Mouse (Mus musculus) embryo, embryonic 11.5 days (tissue): ENCODE measurements around the gene Gabarapl1.
"Not testable (repeated sequence)": the region's sequence is repeated elsewhere in the genome, so short reads cannot be mapped to it uniquely, and the experiment has no call there.

ENCODE experiments used
- DNase-seq: peaks from one replicate; pipeline ENCODE4 v3.0.0-alpha.2; 2012; ENCODE audit warnings: low read depth, low spot score

The Gabarapl1 gene

DNA sequence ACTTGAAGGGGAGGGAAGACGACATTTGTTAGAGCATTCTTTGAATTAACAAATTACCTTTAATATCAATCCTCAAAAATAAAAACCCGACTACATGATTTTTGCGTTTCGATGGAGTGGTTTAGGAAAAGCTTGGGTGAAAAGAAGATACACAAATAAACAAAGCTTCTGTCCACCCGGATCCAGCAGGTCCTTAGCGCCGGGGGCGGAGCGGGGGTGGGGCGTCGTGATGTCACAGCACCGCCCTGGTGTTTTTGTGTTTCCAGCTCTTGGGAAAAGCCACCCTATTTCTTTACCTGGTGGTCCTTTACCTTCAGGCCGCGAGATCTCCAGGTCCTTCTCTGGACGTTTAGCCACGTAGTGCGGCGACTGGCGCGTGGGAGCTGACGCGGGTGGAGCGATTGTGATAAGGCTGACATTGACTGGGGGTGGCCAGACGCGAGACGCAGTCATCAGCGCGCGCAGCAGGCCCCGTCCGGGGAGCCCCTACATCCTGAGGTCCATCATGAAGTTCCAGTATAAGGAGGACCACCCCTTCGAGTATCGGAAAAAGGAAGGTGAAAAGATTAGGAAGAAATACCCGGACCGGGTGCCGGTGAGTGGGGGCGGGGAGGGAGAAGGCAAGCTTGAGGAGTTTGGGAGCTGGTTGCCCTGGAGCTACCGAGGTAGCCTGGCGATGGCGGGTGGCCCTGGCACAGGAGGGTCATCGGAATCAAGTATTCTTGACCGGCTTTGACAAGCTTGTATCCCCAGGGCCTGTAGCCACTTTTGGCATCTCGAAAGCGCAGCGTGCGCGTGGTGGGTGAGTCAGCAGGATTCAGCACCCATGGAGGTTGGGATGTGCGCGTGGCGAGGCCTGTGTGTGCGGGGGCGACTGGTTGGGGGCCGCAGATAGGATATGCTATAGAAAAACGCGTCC lies at the start of gene Gabarapl1:
Gabarapl1 (plus strand) TSS at position 219 of the 919 bp plus-strand sequence.
- DNase-seq, result peak; percentile 69

- DNase-seq, result no peak
Measured at GRCm38 (mm10) chr6:129494924-129495323, 38.0 kb upstream of the Gabarapl1 start.

- DNase-seq, result no peak
Measured at GRCm38 (mm10) chr6:129497345-129498218, 35.4 kb upstream of the Gabarapl1 start.

- DNase-seq, result not testable (repeated sequence)
Measured at GRCm38 (mm10) chr6:129499516-129499915, 33.4 kb upstream of the Gabarapl1 start.

DNA sequence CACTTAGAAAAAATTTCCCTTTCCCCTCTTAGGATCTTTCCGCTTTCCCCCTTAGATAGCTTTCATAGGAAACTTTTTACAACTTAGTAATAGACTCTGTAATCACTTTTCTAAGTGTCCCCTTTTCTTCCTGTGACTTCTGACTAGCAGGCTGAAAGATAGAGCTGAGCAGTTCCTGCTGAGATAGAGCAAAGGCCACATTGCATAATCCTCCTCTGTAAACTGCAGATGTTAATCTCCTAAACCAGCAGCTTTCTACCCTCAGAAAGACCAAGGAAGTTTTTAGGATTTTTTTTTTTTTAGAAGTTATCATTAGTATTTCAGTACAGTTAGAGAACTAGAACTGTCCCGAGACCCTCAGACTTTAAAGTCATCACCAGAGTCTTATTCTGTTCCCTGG lies 29.5 kb upstream of the Gabarapl1 start:
- DNase-seq, result no peak

- no peak for DNase-seq
Measured at GRCm38 (mm10) chr6:129507024-129507423, 25.9 kb upstream of the Gabarapl1 start, which contains the start of gene Olr1. Gene Olr1 (minus strand): TSS chr6:129507165.

DNA sequence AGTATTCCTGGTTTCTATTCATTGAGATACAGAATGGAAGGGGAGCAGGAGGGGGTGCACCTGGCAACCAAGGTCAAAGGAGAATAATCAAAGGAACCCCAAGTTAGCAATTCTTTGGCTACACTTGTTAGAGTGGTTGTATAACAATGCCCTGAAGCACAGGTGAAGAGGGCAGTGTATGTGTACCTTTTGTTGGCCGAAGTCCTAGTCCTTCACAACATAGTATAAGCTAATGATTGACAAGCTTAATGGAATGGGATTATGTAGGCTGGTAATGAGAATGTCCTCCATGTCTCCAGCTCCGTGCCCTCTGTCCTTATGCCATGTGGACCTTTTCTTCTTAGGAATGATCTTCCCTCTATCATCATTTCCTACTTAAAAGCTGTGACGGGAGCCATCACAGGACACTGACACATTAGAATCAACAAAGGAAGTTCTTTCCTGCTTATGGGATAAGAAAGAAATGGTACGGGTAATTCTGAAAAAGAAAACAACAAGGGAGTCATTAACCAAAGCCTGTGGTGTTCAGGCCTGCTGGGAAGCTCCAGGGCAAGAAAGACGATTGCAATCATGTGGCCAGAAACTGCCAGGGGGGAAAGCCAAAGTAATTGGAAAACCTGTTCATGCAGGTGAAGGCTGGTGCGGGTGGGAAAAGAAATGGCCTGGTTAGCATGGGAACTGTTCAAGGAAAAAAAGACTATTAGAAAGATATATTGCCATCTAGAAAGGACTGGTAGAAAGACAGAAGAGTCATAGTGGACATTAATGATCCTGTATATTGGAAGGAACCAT lies 22.6 kb upstream of the Gabarapl1 start:
- no peak for DNase-seq

DNA sequence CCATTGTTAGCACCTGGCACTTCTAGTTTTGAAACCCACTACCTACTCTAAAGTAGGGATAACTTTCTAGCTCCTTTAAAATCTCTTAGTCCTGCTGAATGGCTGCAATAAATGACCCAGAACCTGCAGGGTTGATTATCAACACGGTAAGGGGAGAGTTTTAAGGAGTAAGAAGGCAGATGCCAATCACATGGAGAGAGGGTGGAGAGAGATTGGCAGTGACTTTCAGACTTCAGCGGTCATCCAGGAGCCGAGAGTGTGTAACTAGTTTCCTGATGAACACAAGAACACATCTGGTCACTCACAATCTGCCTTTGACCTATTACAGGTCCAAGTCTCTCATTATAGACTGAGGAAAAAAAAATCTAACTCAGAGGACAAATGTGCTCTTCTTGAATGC lies 20.6 kb upstream of the Gabarapl1 start, which contains the start of gene Tmem52b:
Tmem52b (plus strand) TSS at position 189 of the 400 bp plus-strand sequence.
- DNase-seq, result no peak

- DNase-seq, result no peak
Measured at GRCm38 (mm10) chr6:129512868-129513267, 20.1 kb upstream of the Gabarapl1 start.

DNA sequence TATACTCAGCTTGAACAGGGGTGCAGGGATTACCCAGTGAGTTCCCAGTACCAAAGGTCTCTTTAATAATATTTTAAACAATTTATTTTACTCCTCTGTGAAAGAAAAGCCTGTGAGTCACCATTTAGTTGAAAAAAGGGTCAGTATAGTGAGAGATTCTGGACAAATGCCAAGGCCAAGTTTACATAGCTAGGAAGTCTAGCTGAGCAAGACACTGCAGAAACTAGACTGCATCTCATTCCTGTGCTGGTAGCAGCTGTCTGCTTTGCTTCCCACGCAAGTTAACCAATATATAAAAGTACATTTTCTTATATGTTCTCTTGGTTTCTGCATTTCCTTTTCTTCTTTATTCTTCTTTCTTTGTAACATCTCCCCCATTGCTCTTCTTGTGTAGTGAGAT lies 19.6 kb upstream of the Gabarapl1 start:
- DNase-seq, result no peak

DNA sequence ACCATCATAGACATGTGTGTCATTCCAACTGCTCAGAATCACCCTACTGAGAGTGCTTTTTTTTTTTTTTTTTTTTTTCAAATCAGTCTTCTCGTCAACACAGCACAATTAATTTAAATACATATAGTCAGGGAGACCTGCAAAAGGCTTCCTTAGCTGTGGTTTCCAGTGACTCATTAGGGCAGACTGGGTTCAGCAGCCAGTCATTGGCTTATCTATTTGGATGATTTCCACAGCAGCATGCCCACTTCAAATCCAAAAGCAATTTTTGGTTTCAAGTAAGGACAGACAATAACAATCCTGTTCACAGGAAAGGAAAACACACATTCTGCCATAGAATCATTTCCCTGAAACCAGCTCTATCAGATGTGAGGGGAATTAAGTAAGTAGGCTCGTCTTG lies 18.6 kb upstream of the Gabarapl1 start:
- DNase-seq, result no peak

DNA sequence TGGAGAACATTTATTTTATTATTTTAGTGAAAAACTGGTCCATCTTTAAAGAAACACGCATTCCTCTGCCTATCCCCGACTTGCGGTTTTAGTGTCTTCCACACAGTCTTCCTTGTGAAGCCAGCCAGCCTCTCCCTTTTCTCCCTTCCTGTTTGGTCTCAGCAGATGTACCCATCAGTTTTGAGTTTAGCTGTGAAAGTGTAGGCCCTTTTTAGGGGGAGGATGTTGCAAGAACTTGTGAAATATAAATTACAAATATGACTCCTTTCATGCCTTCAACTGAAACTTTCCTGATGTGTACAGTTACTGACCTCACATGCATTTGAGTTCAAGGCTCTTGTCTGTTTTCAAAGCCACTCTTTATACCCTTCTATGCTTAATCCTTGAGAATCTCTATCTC lies 17.9 kb upstream of the Gabarapl1 start:
- no peak for DNase-seq

- DNase-seq, result no peak
Measured at GRCm38 (mm10) chr6:129516388-129516787, 16.6 kb upstream of the Gabarapl1 start.

- DNase-seq, result no peak
Measured at GRCm38 (mm10) chr6:129517752-129518408, 15.1 kb upstream of the Gabarapl1 start.

DNA sequence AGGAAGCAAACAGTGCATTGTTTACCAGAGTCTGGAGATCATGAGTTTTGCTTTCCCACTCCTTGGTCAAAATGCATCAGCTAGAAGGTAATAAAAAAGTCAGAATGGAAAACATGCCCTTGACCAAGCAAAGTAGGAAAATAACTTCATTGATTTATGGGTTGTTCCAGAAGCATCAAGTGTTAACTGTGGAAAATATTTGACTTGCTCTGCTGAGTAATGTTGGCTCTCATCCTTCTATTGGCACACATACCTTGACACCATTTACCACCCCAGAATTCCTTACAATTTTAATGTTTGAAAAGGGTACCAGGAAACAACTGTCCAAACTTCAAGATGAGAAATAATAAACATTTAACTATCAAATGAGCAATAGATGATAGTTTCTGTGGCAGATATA lies 6.9 kb upstream of the Gabarapl1 start:
- no peak for DNase-seq

DNA sequence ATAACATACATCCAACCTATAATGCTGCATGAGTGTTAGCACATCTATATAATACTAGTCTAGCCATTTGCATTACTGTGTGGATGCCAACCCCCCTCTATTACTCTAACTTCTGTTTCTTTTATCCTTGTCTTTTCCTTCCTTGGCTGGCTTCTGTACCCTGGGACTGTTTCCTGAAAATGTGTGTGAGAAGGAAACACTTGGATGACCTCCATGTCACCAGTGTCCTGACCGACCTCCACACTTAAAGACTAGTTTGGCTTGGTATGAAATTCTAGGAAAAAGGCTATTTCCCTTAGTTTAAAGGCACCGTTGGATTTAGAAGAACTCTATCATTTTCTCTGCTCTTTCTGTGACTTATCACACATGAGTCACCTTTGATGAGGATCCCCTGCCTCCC lies 5.5 kb upstream of the Gabarapl1 start:
- no peak for DNase-seq

- no peak for DNase-seq
Measured at GRCm38 (mm10) chr6:129529605-129530004, 3.4 kb upstream of the Gabarapl1 start.

- no peak for DNase-seq
Measured at GRCm38 (mm10) chr6:129530261-129530660, 2.7 kb upstream of the Gabarapl1 start.

DNA sequence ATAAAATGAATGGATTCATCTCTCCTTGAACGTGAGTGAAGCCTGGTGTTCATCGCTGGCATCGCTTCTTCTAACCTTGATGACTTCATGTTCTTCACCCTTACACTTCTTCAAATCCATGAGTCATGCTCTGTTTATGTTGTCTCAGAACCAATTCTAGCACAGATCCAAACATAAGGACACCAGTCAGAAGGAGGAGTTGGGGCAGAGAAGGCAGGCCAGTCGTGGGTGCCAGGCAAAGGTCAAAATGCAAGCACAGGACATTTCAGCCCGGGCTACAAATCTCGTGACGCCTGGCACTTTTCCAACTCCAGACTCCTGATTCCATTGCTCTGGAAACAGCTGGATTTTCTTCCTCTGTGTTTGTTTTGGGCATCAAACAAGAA lies 411 bp upstream of the Gabarapl1 start:
- DNase-seq, result no peak

GRCm38 (mm10) chr6:129534057-129534456 lies 1.1 kb downstream of the Gabarapl1 start:
- DNase-seq, result no peak

GRCm38 (mm10) chr6:129534627-129535190 lies 1.7 kb downstream of the Gabarapl1 start:
- DNase-seq, result no peak
